Mouse (Mus musculus) liver, embryonic 16.5 days (tissue): ENCODE results near the gene Slc41a3. TPM values are rescaled to one million over a fixed set of nuclear protein-coding genes. Genes with fewer than 3 reads are reported as not detected.
A peak's percentile ranks its signal among the peaks of the same experiment; 100 is the strongest.

Experiments used
- ATAC-seq: fragments of 200-750 bp; cut with Nextera tagmentation; 2 replicates; pipeline ENCODE4 v1.8.0; 2017; ENCODE audit warnings: low read depth, mild to moderate bottlenecking, moderate number of reproducible peaks, moderate library complexity
- H3K27ac ChIP-seq: fragments of 300-500 bp; sonication (generic); 2 replicates; pipeline ENCODE4 v1.5.1; 2014; ENCODE audit warnings: mild to moderate bottlenecking, low read length
- H3K27me3 ChIP-seq: fragments of 300-500 bp; sonication (generic); 2 replicates; pipeline ENCODE4 v1.6.1; 2014; ENCODE audit warnings: low read depth, low read length, mixed read lengths; ENCODE audit not compliant: control insufficient read depth, insufficient read depth
- H3K36me3 ChIP-seq: fragments of 300-500 bp; sonication (generic); 2 replicates; pipeline ENCODE4 v1.6.1; 2014; ENCODE audit warnings: mild to moderate bottlenecking; ENCODE audit not compliant: control insufficient read depth, insufficient read depth
- H3K4me1 ChIP-seq: fragments of 300-500 bp; sonication (generic); 2 replicates; pipeline ENCODE4 v1.6.1; 2014; ENCODE audit warnings: low read depth, low read length, mixed read lengths; ENCODE audit not compliant: control insufficient read depth
- H3K4me2 ChIP-seq: fragments of 300-500 bp; sonication (generic); 2 replicates; pipeline ENCODE4 v1.6.1; 2014; ENCODE audit warnings: low read depth, low read length, mixed read lengths
- H3K4me3 ChIP-seq: fragments of 300-500 bp; sonication (generic); 2 replicates; pipeline ENCODE4 v1.5.1; 2014; ENCODE audit warnings: low read depth, mild to moderate bottlenecking, low read length
- H3K9ac ChIP-seq: fragments of 300-500 bp; sonication (generic); 2 replicates; pipeline ENCODE4 v1.6.1; 2014; ENCODE audit warnings: low read depth, low read length
- H3K9me3 ChIP-seq: fragments of 300-500 bp; sonication (generic); replicated peaks from 2 replicates; pipeline ENCODE4 v1.6.1; 2016; ENCODE audit warnings: low read length; ENCODE audit not compliant: control insufficient read depth
- WGBS: fragments of 180-500 bp; shearing (Covaris S2); extraction: QIAGEN DNeasy Blood & Tissue Kit; methylation state at CpG from one replicate; pipeline ENCODE4 v1.1.7; 2014; ENCODE audit not compliant: insufficient replicate concordance; 5-methylcytosine and 5-hydroxymethylcytosine counted together
- polyA plus RNA-seq: library from polyadenylated mRNA; unstranded; fragments of >200 nt; fragmentation: Nextera tagmentation; extraction: Ambion mirVana; gene quantifications from 2 replicates; pipeline ENCODE4 v1.2.1, GENCODE M21; 2015

Gene Slc41a3
- polyA plus RNA-seq, 1 experiment from 2014 or later = 49.8 TPM

GRCm38 (mm10) chr6:90616481-90616880, 12.0 kb downstream of the Slc41a3 start:
- Histone ChIP-seq H3K4me3 (no peak overlapping the region), H3K36me3 (no peaks in the 10 kb centered on the region), H3K9me3 (no peaks in the 10 kb centered on the region), H3K9ac (no peak overlapping the region), H3K27ac (no peak overlapping the region), H3K4me1 (peaks cover 43% of the 10 kb centered on the region), H3K4me2 (no peak overlapping the region), H3K27me3 (no peaks in the 10 kb centered on the region)
- no peak for ATAC-seq
- 55% methylated on average over 6 of the region's 6 CpGs for WGBS

DNA sequence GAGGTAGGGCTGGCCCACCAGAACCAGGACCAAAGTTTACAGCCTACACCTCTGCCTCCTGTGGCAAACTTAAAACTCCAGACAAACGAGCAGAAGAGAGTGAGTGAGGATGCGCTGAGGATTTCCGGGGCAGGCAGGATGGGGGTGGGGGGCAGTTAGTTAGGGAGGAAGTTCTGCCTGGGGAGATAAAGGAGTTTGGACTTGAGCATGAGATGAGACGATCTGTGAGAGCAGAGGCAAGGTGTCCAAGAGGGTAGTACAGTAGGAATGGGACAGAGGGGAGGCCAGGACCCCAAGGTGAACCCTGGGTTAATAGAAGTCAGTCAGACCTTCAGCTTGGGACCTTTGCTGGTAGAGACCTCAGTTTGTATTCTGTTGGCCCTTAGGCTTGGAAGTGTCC, 13.7 kb downstream of the Slc41a3 start:
- no peak for ATAC-seq
- Histone ChIP-seq H3K27me3 (no peaks in the 10 kb centered on the region), H3K9ac (peak overlapping the region; percentile 81), H3K36me3 (no peaks in the 10 kb centered on the region), H3K4me1 (peaks cover 61% of the 10 kb centered on the region), H3K27ac (peak overlapping the region; percentile 98), H3K4me2 (peak overlapping the region; percentile 80), H3K4me3 (peak overlapping the region; percentile 70), H3K9me3 (no peaks in the 10 kb centered on the region)
- WGBS = 11% methylated on average over 4 of the region's 4 CpGs

GRCm38 (mm10) chr6:90618821-90619636, 14.5 kb downstream of the Slc41a3 start:
- Histone ChIP-seq H3K4me1 (peaks cover 68% of the 10 kb centered on the region), H3K4me2 (peak overlapping the region; percentile 80), H3K4me3 (peak overlapping the region; percentile 70)

GRCm38 (mm10) chr6:90619936-90620335, 15.4 kb downstream of the Slc41a3 start:
- no peaks in the 10 kb centered on the region for H3K27me3 ChIP-seq
- peak overlapping the region; percentile 80 for H3K4me2 ChIP-seq
- no peaks in the 10 kb centered on the region for H3K9me3 ChIP-seq
- peaks cover under 1% of the 10 kb centered on the region; the same call in 1 of the 2 replicates for H3K36me3 ChIP-seq
- no peak for ATAC-seq
- peak overlapping the region; percentile 70 for H3K4me3 ChIP-seq
- H3K9ac ChIP-seq = peak overlapping the region; percentile 81
- peak overlapping the region; percentile 98 for H3K27ac ChIP-seq
- WGBS = 29% methylated on average over 5 of the region's 5 CpGs
- H3K4me1 ChIP-seq = peaks cover 77% of the 10 kb centered on the region

More at GRCm38 (mm10) chr6:90618821-90619636, 14.5 kb downstream of the Slc41a3 start:
- H3K36me3 ChIP-seq = no peaks in the 10 kb centered on the region
- H3K9me3 ChIP-seq = no peaks in the 10 kb centered on the region
- peak; percentile 49 for ATAC-seq
- no peaks in the 10 kb centered on the region for H3K27me3 ChIP-seq
- peak overlapping the region; percentile 81 for H3K9ac ChIP-seq
- peak overlapping the region; percentile 98 for H3K27ac ChIP-seq
- WGBS = 17% methylated on average over 19 of the region's 19 CpGs

DNA sequence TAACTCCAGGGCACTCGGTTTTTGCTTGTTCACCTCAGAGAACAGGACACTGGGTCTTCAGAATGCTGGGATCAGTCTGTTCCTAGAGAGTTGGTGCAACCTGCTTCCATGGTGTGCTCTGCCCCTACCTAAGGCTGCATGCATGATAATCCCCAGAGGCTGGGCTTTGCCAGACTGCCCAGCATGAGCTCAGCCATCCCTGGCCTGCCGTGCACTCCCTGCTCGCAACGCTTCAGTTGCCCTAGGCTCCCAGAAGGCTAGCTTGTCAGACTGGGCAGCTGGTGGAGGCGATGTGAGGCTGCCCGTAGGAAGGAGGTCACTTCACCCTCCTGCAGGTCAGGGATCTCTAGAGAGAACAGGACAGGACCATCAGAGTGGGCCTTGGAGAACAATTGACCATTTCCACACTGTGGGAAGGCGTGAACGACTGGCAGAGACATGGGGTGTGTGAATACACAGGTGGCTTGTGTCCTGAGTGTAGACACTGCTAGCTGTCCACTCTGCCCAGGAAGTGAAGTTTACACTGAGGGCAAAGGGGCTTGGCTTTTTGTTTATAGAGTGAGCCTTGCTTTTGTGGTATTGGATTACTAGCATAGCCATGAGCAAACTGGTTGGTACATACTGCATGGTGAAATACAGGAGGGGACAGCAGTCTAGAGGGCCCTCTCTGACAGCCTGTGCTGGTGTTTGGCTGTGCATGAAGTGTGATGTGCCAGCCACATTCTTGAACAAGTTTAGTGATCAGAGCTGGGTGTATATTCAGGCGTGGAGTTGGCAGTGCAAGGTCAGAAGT, 16.5 kb downstream of the Slc41a3 start:
- peaks cover 86% of the 10 kb centered on the region for H3K4me1 ChIP-seq
- 40% methylated on average over 9 of the region's 9 CpGs for WGBS
- H3K4me3 ChIP-seq = peak overlapping the region; percentile 70
- peak overlapping the region; percentile 80 for H3K4me2 ChIP-seq
- H3K27me3 ChIP-seq = no peaks in the 10 kb centered on the region
- no peak for ATAC-seq
- H3K9ac ChIP-seq = peak overlapping the region; percentile 81
- no peaks in the 10 kb centered on the region for H3K9me3 ChIP-seq
- H3K27ac ChIP-seq = peak overlapping the region; percentile 98
- H3K36me3 ChIP-seq = peaks cover 9% of the 10 kb centered on the region; the same call in 1 of the 2 replicates

DNA sequence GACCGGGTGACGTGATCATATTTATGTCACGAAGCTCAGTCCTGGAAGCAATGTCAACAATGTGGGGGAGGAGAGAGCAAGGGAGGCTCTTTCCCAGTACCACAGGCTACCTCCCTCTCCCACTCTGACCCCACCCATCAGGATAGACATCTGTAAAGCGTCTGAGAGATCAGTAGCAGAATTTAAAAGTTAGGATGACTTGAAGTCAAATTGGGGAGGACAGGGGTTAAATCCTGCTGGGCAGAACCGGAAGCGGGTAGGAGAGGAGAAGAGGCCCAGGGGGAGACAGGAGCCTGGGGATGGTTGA, 17.0 kb downstream of the Slc41a3 start:
- Histone ChIP-seq H3K9me3 (no peaks in the 10 kb centered on the region), H3K4me1 (peaks cover 86% of the 10 kb centered on the region), H3K36me3 (peaks cover 15% of the 10 kb centered on the region), H3K4me3 (peak overlapping the region; percentile 70), H3K27ac (peak overlapping the region; percentile 98), H3K9ac (peak overlapping the region; percentile 81), H3K27me3 (no peaks in the 10 kb centered on the region), H3K4me2 (peak overlapping the region; percentile 80)
- 28% methylated on average over 6 of the region's 6 CpGs for WGBS
- peak; percentile 12 for ATAC-seq

- H3K36me3 ChIP-seq = peaks cover 27% of the 10 kb centered on the region
- H3K27ac ChIP-seq = peak overlapping the region; percentile 98
- ATAC-seq = peak; percentile 87
Measured at GRCm38 (mm10) chr6:90622758-90623455, 18.4 kb downstream of the Slc41a3 start.

DNA sequence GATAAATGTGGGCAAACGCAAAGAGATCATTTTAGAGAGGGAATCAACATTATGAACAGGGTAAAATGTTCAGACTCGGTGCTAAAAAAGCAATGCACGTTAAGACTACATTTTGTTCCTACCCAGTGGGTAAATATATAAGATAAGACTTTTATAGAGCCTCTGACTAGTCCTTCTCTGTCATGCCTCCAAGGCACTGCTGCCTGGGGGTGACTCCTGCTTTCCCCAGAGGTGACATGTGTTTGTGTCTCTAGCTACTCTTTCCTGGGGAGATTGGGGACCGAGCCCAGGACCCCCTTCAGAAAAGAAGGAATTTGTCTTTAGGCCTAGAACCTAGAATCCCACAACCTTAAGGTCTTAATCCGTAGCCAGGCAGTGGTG, 18.9 kb downstream of the Slc41a3 start:
- peak overlapping the region; percentile 98 for H3K27ac ChIP-seq
- no peaks in the 10 kb centered on the region for H3K9me3 ChIP-seq
- H3K9ac ChIP-seq = peak overlapping the region; percentile 81
- H3K4me3 ChIP-seq = peak overlapping the region; percentile 70
- peaks cover 32% of the 10 kb centered on the region for H3K36me3 ChIP-seq
- ATAC-seq = no peak
- no peaks in the 10 kb centered on the region for H3K27me3 ChIP-seq
- WGBS = 22% methylated on average over 5 of the region's 5 CpGs
- H3K4me2 ChIP-seq = peak overlapping the region; percentile 80
- H3K4me1 ChIP-seq = peaks cover 71% of the 10 kb centered on the region

More at GRCm38 (mm10) chr6:90622758-90623455, 18.4 kb downstream of the Slc41a3 start:
- Histone ChIP-seq H3K4me1 (peaks cover 76% of the 10 kb centered on the region), H3K4me3 (peak overlapping the region; percentile 70), H3K9ac (peak overlapping the region; percentile 81), H3K27me3 (no peaks in the 10 kb centered on the region), H3K4me2 (peak overlapping the region; percentile 80), H3K9me3 (no peaks in the 10 kb centered on the region)
- 18% methylated on average over 11 of the region's 11 CpGs for WGBS
